ENCODE assay signal across 8 mouse cellular contexts in the genomic region with DNA sequence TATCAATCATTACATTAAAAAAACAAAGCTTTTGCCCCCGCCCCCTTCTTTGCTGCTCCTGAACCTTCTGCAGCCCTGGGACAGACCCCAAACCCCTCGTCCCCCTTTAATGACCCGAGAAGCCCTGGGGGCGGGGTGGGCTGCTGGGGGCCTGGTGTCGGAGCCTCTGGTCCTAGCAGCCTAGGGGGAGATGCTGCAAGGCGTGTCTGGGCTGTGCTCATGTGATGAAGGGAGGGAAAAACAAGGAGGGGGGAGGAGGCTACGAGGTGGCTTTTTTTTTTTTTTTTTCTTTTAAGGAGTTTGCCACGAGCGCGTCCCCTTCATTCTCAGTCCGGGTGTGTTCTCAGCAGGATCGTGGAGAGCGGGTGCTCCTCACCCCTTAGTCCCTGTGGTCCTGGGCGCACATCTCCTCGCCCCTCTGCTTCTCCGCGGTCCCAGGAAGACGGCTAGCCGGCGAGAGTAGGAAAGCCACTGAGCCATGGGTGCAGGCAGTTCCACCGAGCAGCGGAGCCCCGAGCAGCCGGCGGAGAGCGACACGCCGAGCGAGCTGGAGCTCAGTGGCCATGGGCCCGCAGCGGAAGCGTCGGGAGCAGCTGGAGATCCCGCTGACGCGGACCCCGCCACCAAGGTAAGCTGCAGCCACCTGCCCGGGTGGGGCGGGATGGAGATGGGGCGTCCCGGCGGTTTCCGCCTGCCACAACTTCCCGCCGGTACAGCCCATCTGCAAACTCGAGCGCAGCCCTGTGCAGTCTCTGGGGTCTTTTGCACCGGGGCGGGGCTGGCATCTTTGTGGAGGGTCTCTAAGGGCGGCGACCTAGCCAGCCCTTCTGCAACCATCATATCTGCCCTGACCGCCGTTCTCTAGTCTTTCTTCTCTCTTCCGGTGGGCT. TPM values are rescaled to one million over a fixed set of nuclear protein-coding genes. Genes with fewer than 3 reads are reported as not detected.
DNase-seq lines count a peak whose midpoint lies in the region; ATAC-seq and TF ChIP-seq lines count a peak whose summit lies in the region.

Akap12 (plus strand) TSS at position 340 of the 890 bp plus-strand sequence.

- H3K27ac ChIP-seq in embryonic facial prominence, embryonic 10.5 days (replicated peaks): peak within 1 kb of the TSS; percentile 87
- H3K27ac ChIP-seq in kidney, postnatal 0 days: peak within 1 kb of the TSS; percentile 62
- H3K27ac ChIP-seq in liver, embryonic 13.5 days: no peak within 1 kb of the TSS
- H3K27ac ChIP-seq in neural tube, embryonic 13.5 days (replicated peaks): peak within 1 kb of the TSS; percentile 89

- DNase-seq in CD4-positive helper T cell, adult 2 months (ENCODE audit: low read depth, low spot score): peak; percentile 37
- DNase-seq in adrenal gland, adult 2 months: peak; percentile 57
- peak; percentile 69 for DNase-seq in embryonic facial prominence, embryonic 10.5 days (ENCODE audit: low spot score)
- peak; percentile 36 to 45 for DNase-seq in heart, adult 9 months (ENCODE audit: low spot score in 2 of 2)
- peak; percentile 73 for DNase-seq in kidney, postnatal 0 days (ENCODE audit: low spot score)
- no peak for DNase-seq in liver, embryonic 13.5 days
- DNase-seq in thymus, postnatal 0 days (ENCODE audit: low spot score): peak; percentile 81

- under 1% methylated on average over 54 of the region's 54 CpGs for WGBS in embryonic facial prominence, embryonic 10.5 days
- WGBS in kidney, postnatal 0 days: under 1% methylated on average over 48 of the region's 54 CpGs
- under 1% methylated on average over 51 of the region's 54 CpGs for WGBS in liver, embryonic 13.5 days (ENCODE audit: insufficient replicate concordance)
- under 1% methylated on average over 52 of the region's 54 CpGs for WGBS in neural tube, embryonic 13.5 days

- H3K4me3 ChIP-seq in embryonic facial prominence, embryonic 10.5 days: peak within 1 kb of the TSS; percentile 83
- peak within 1 kb of the TSS; percentile 72 for H3K4me3 ChIP-seq in kidney, postnatal 0 days (replicated peaks; ENCODE audit: low read depth, low read length)
- peak within 1 kb of the TSS; percentile 50 for H3K4me3 ChIP-seq in liver, embryonic 13.5 days (replicated peaks)
- peak within 1 kb of the TSS; percentile 79 for H3K4me3 ChIP-seq in neural tube, embryonic 13.5 days

- no peak for TF ChIP-seq CTCF in kidney, postnatal 0 days (IDR thresholded peaks at IDR 0.05; ENCODE audit: low read depth)

- ATAC-seq in kidney, postnatal 0 days (replicated peaks; ENCODE audit: low FRiP score, low read depth): peak; percentile 72
- ATAC-seq in liver, embryonic 13.5 days (ENCODE audit: low read depth): 0 out of 2 replicates have a peak, but pooled peaks have one; percentile 26
- ATAC-seq in neural tube, embryonic 13.5 days (ENCODE audit: low read depth): peak; percentile 85

- peaks cover 17% of the 10 kb centered on the region for H3K4me1 ChIP-seq in embryonic facial prominence, embryonic 10.5 days
- H3K4me1 ChIP-seq in kidney, postnatal 0 days (replicated peaks; ENCODE audit: insufficient read depth, low read length): no peaks in the 10 kb centered on the region; the same call in 1 of the 2 replicates
- peaks cover 15% of the 10 kb centered on the region; the same call in 1 of the 2 replicates for H3K4me1 ChIP-seq in liver, embryonic 13.5 days (replicated peaks)
- H3K4me1 ChIP-seq in neural tube, embryonic 13.5 days (replicated peaks): peaks cover 39% of the 10 kb centered on the region

- H3K9ac ChIP-seq in kidney, postnatal 0 days (ENCODE audit: low read depth, low read length): peak within 1 kb of the TSS; percentile 75
- H3K9ac ChIP-seq in liver, embryonic 13.5 days: peak within 1 kb of the TSS; percentile 47
- peak within 1 kb of the TSS; percentile 90 for H3K9ac ChIP-seq in neural tube, embryonic 13.5 days

- peak within 1 kb of the TSS; percentile 94 for H3K4me2 ChIP-seq in kidney, postnatal 0 days (ENCODE audit: low read length)
- peak within 1 kb of the TSS; percentile 67 for H3K4me2 ChIP-seq in liver, embryonic 13.5 days
- H3K4me2 ChIP-seq in neural tube, embryonic 13.5 days: peak within 1 kb of the TSS; percentile 89

- H3K9me3 ChIP-seq in embryonic facial prominence, embryonic 10.5 days: no peaks in the 10 kb centered on the region
- H3K9me3 ChIP-seq in kidney, postnatal 0 days (replicated peaks; ENCODE audit: low read length): no peaks in the 10 kb centered on the region
- no peaks in the 10 kb centered on the region for H3K9me3 ChIP-seq in liver, embryonic 13.5 days (replicated peaks)
- H3K9me3 ChIP-seq in neural tube, embryonic 13.5 days: no peaks in the 10 kb centered on the region

- H3K36me3 ChIP-seq in embryonic facial prominence, embryonic 10.5 days (replicated peaks): no peaks in the 10 kb centered on the region
- no peaks in the 10 kb centered on the region for H3K36me3 ChIP-seq in kidney, postnatal 0 days (ENCODE audit: insufficient read depth, low read length)
- H3K36me3 ChIP-seq in liver, embryonic 13.5 days: no peaks in the 10 kb centered on the region
- no peaks in the 10 kb centered on the region for H3K36me3 ChIP-seq in neural tube, embryonic 13.5 days

- H3K27me3 ChIP-seq in embryonic facial prominence, embryonic 10.5 days (replicated peaks; ENCODE audit: low read depth, poor library complexity, severe bottlenecking): peaks cover 23% of the 10 kb centered on the region
- no peaks in the 10 kb centered on the region for H3K27me3 ChIP-seq in kidney, postnatal 0 days (ENCODE audit: insufficient read depth, low read length)
- peaks cover 40% of the 10 kb centered on the region for H3K27me3 ChIP-seq in liver, embryonic 13.5 days
- no peaks in the 10 kb centered on the region for H3K27me3 ChIP-seq in neural tube, embryonic 13.5 days

RNA-seq across cellular contexts. Expression of gene Akap12, which starts in this region (rescaled TPM):
- 10 to 100 TPM; 17.1 to 21.8 TPM for total RNA-seq in adrenal gland, adult 2 months (2021)
- 1.6 and 1.9 TPM in 2 replicates for polyA plus RNA-seq in adrenal gland, adult 2 months (2012; rRNA removed)
- polyA plus RNA-seq in embryonic facial prominence, embryonic 10.5 days (2016; fragmentation: Nextera tagmentation; extraction: Ambion mirVana): 22.1 and 24.3 TPM in 2 replicates
- polyA plus RNA-seq in kidney, postnatal 0 days (2015; fragmentation: Nextera tagmentation; extraction: Ambion mirVana): 53.7 and 54.4 TPM in 2 replicates
- polyA plus RNA-seq in liver, embryonic 13.5 days (2015; fragmentation: Nextera tagmentation; extraction: Ambion mirVana): 4.6 and 5.6 TPM in 2 replicates
- 78.6 and 80.2 TPM in 2 replicates for polyA plus RNA-seq in neural tube, embryonic 13.5 days (2015; fragmentation: Nextera tagmentation; extraction: Ambion mirVana)
- polyA plus RNA-seq in thymus, postnatal 0 days (2015; fragmentation: Nextera tagmentation; extraction: Ambion mirVana): 16.0 and 16.4 TPM in 2 replicates

Comparison
In these comparisons a context has a peak if more than half of its experiments do, and no peak if none do; other contexts are left out.
1. ATAC-seq: peak in every context shown above with its lines; median percentile 85 in neural tube, embryonic 13.5 days; 72 in kidney, postnatal 0 days; 26 in liver, embryonic 13.5 days.